ENCODE assay signal across 13 mouse cellular contexts in the genomic region with DNA sequence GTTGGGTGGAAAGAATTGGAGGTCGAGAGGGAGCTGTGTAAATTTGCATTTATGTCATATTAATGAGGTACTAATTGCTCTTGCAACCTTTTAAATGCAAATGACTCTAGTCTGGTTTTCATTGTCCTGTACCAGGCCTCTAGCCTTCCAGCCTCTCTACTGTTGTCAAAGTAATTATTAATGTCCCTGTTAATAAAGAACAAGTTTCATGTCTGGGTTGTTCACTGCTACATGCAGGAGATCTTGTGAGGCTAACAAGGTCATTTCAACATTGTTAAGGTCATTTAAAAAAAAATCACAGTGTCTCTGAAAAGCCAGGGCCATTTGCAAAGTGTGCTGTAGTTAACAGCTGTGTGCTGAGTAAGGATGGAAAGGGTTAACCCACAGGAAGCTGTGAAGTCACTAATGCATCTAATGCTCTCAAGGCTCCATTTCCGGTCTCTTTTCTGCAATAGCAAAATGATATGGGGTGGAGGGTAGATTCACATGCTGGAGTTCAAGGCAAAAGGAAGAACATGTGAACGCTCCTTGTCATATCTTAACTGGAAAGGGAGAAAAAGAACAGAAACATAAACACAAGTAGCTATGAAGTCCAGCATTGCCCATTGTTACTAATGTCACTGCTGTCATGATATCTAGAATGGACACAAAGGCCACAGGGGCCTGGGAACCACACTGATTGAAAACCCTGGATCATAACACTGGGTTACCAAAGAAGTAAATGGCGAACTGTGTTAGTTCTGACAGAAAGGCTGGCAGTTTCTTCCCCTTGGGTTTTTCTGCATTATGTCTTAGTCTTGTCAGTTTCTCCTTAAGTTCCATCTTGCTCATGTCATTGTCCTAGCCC.
A peak's percentile ranks its signal among the peaks of the same experiment; 100 is the strongest.
DNase-seq lines count a peak whose midpoint lies in the region; ATAC-seq and TF ChIP-seq lines count a peak whose summit lies in the region.
"Had no signal": no experiment of that assay in that cellular context is flagged by ENCODE, and none has a peak within 500 bp of the region (broad histone marks: within the 10 kb centered on the region; RNA-seq: fewer than 3 reads in every experiment).

No protein-coding gene starts in this region.

- ATAC-seq in heart, embryonic 13.5 days (ENCODE audit: extremely low read depth, insufficient number of reproducible peaks, low FRiP score, low TSS enrichment): no peak
- peak; percentile 30 for ATAC-seq in midbrain, embryonic 13.5 days
- ATAC-seq in midbrain, embryonic 11.5 days (ENCODE audit: low FRiP score): no peak
- ATAC-seq in liver, postnatal 0 days: no peak

- 32% methylated on average over 4 of the region's 4 CpGs for WGBS in heart, embryonic 13.5 days
- 53% methylated on average over 4 of the region's 4 CpGs for WGBS in midbrain, embryonic 13.5 days
- 68% methylated on average over 4 of the region's 4 CpGs for WGBS in midbrain, embryonic 11.5 days
- WGBS in forebrain, embryonic 10.5 days: 65% methylated on average over 4 of the region's 4 CpGs
- 43% methylated on average over 4 of the region's 4 CpGs for WGBS in liver, postnatal 0 days (ENCODE audit: insufficient replicate concordance)

- H3K4me1 ChIP-seq in heart, embryonic 13.5 days: peaks cover 51% of the 10 kb centered on the region
- peaks cover 16% of the 10 kb centered on the region for H3K4me1 ChIP-seq in midbrain, embryonic 13.5 days (replicated peaks)
- peaks cover 2% of the 10 kb centered on the region; the same call in 1 of the 2 replicates for H3K4me1 ChIP-seq in midbrain, embryonic 11.5 days (ENCODE audit: control insufficient read depth, insufficient read depth, low read length)
- peaks cover 18% of the 10 kb centered on the region for H3K4me1 ChIP-seq in forebrain, embryonic 10.5 days
- H3K4me1 ChIP-seq in liver, postnatal 0 days (ENCODE audit: insufficient read depth): peaks cover 16% of the 10 kb centered on the region
- H3K4me1 ChIP-seq: hindbrain, embryonic 15.5 days had no signal

- H3K27ac ChIP-seq in heart, embryonic 13.5 days (replicated peaks): peak overlapping the region; percentile 80
- 0 out of 2 replicates have a peak overlapping the region, but pooled peaks have one; percentile 1 for H3K27ac ChIP-seq in midbrain, embryonic 13.5 days
- no peak overlapping the region for H3K27ac ChIP-seq in midbrain, embryonic 11.5 days (ENCODE audit: low read depth, low read length)
- 0 out of 2 replicates have a peak overlapping the region, but pooled peaks have one; percentile 56 for H3K27ac ChIP-seq in forebrain, embryonic 10.5 days
- no peak overlapping the region; the same call in 1 of the 2 replicates for H3K27ac ChIP-seq in liver, postnatal 0 days (ENCODE audit: low read depth)
- H3K27ac ChIP-seq: hindbrain, embryonic 15.5 days; layer of hippocampus, adult 2 months; limb, embryonic 12.5 days; neural tube, embryonic 13.5 days had no signal

- TF ChIP-seq EP300 in liver, postnatal 0 days (IDR thresholded peaks at IDR 0.05; ENCODE audit: low read depth): peak; percentile 71

- no peak for TF ChIP-seq CTCF in liver, postnatal 0 days (IDR thresholded peaks at IDR 0.05; ENCODE audit: low read depth)

- no peaks in the 10 kb centered on the region for H3K36me3 ChIP-seq in heart, embryonic 13.5 days
- no peaks in the 10 kb centered on the region for H3K36me3 ChIP-seq in midbrain, embryonic 13.5 days
- no peaks in the 10 kb centered on the region for H3K36me3 ChIP-seq in midbrain, embryonic 11.5 days (ENCODE audit: control insufficient read depth, insufficient read depth, low read length)
- no peaks in the 10 kb centered on the region for H3K36me3 ChIP-seq in forebrain, embryonic 10.5 days (replicated peaks)
- H3K36me3 ChIP-seq in liver, postnatal 0 days (replicated peaks; ENCODE audit: insufficient read depth, low read length): no peaks in the 10 kb centered on the region
- H3K36me3 ChIP-seq: hindbrain, embryonic 15.5 days; limb, embryonic 12.5 days; neural tube, embryonic 13.5 days had no signal

- H3K9me3 ChIP-seq in heart, embryonic 13.5 days: 0 out of 2 replicates have a peak, but pooled peaks cover 3% of the 10 kb centered on the region
- H3K9me3 ChIP-seq in midbrain, embryonic 13.5 days: no peaks in the 10 kb centered on the region
- H3K9me3 ChIP-seq in midbrain, embryonic 11.5 days (ENCODE audit: control insufficient read depth, low read length): no peaks in the 10 kb centered on the region
- no peaks in the 10 kb centered on the region for H3K9me3 ChIP-seq in forebrain, embryonic 10.5 days
- H3K9me3 ChIP-seq in liver, postnatal 0 days (ENCODE audit: low read length): no peaks in the 10 kb centered on the region
- H3K9me3 ChIP-seq: hindbrain, embryonic 15.5 days; limb, embryonic 12.5 days; neural tube, embryonic 13.5 days had no signal

- H3K4me2 ChIP-seq in heart, embryonic 13.5 days: 0 out of 2 replicates have a peak overlapping the region, but pooled peaks have one; percentile 48
- no peak overlapping the region for H3K4me2 ChIP-seq in midbrain, embryonic 13.5 days (replicated peaks)
- no peak overlapping the region for H3K4me2 ChIP-seq in midbrain, embryonic 11.5 days
- H3K4me2 ChIP-seq in liver, postnatal 0 days (ENCODE audit: low read depth, low read length): no peak overlapping the region
- H3K4me2 ChIP-seq: hindbrain, embryonic 15.5 days; limb, embryonic 12.5 days; neural tube, embryonic 13.5 days had no signal

- no peak overlapping the region for H3K4me3 ChIP-seq in heart, embryonic 13.5 days
- no peak overlapping the region for H3K4me3 ChIP-seq in midbrain, embryonic 13.5 days (replicated peaks)
- no peak overlapping the region for H3K4me3 ChIP-seq in midbrain, embryonic 11.5 days (ENCODE audit: low read depth, low read length)
- H3K4me3 ChIP-seq in forebrain, embryonic 10.5 days: no peak overlapping the region
- H3K4me3 ChIP-seq in liver, postnatal 0 days (ENCODE audit: low read depth, low read length): no peak overlapping the region
- H3K4me3 ChIP-seq: hindbrain, embryonic 15.5 days; layer of hippocampus, adult 2 months; limb, embryonic 12.5 days; neural tube, embryonic 13.5 days had no signal

- H3K27me3 ChIP-seq in heart, embryonic 13.5 days (replicated peaks): no peaks in the 10 kb centered on the region
- H3K27me3 ChIP-seq in midbrain, embryonic 13.5 days: no peaks in the 10 kb centered on the region
- H3K27me3 ChIP-seq in midbrain, embryonic 11.5 days (ENCODE audit: control insufficient read depth, insufficient read depth, low read length): no peaks in the 10 kb centered on the region
- no peaks in the 10 kb centered on the region for H3K27me3 ChIP-seq in forebrain, embryonic 10.5 days (ENCODE audit: poor library complexity, severe bottlenecking)
- H3K27me3 ChIP-seq in liver, postnatal 0 days (ENCODE audit: insufficient read depth, low read length): no peaks in the 10 kb centered on the region
- H3K27me3 ChIP-seq: hindbrain, embryonic 15.5 days; limb, embryonic 12.5 days; neural tube, embryonic 13.5 days had no signal

- DNase-seq in heart, adult 18-20 months: no peak
- DNase-seq in midbrain, embryonic 11.5 days (ENCODE audit: low spot score, missing footprints): no peak
- DNase-seq in forebrain, embryonic 10.5 days (ENCODE audit: extremely low spot score, low spot score): no peak
- no peak for DNase-seq in liver, postnatal 0 days
- DNase-seq in urinary bladder, postnatal 4 days (ENCODE audit: low spot score in 2 of 2): no peak
- no peak for DNase-seq in gastrocnemius, adult 8-10 months (ENCODE audit: low spot score in 2 of 2)
- DNase-seq: right cerebral cortex, adult 18-20 months had no signal

- H3K9ac ChIP-seq in heart, embryonic 13.5 days: no peak overlapping the region
- no peak overlapping the region for H3K9ac ChIP-seq in midbrain, embryonic 13.5 days (replicated peaks)
- no peak overlapping the region for H3K9ac ChIP-seq in midbrain, embryonic 11.5 days (ENCODE audit: low read length)
- no peak overlapping the region for H3K9ac ChIP-seq in liver, postnatal 0 days (replicated peaks)
- H3K9ac ChIP-seq: hindbrain, embryonic 15.5 days; limb, embryonic 12.5 days; neural tube, embryonic 13.5 days had no signal

Comparison
In these comparisons a context has a peak if more than half of its experiments do, and no peak if none do; other contexts are left out.
1. H3K27ac ChIP-seq: peak in heart, embryonic 13.5 days (single experiment), midbrain, embryonic 13.5 days (single experiment) and forebrain, embryonic 10.5 days (single experiment); none in midbrain, embryonic 11.5 days (single experiment) and liver, postnatal 0 days (single experiment).